Mouse (Mus musculus) layer of hippocampus, postnatal 10 days (tissue): ENCODE data around the gene Sh3pxd2a. TPM values are rescaled to one million over a fixed set of nuclear protein-coding genes. Genes with fewer than 3 reads are reported as not detected.

Source experiments
- DNase-seq, 2 experiments: peaks; one replicate each; pipeline ENCODE4 v3.0.0; 2021; ENCODE audit warnings: low spot score in 2 of 2
- total RNA-seq, 2 experiments: library from RNA; stranded (reverse); gene quantifications; 2 replicates each; pipeline ENCODE4 v1.2.3; 2021

Gene Sh3pxd2a
- total RNA-seq, 2 experiments from 2014 or later, result 28.0 to 29.1 TPM

- no peak for DNase-seq
Measured at GRCm38 (mm10) chr19:47457711-47458503, 6.3 kb downstream of the Sh3pxd2a start.

GRCm38 (mm10) chr19:47456021-47456420 lies 8.2 kb downstream of the Sh3pxd2a start:
- DNase-seq, result no peak

- no peak for DNase-seq
Measured at GRCm38 (mm10) chr19:47455001-47455755, 9.0 kb downstream of the Sh3pxd2a start.

- DNase-seq, result no peak
Measured at GRCm38 (mm10) chr19:47454167-47455000, 9.8 kb downstream of the Sh3pxd2a start.

GRCm38 (mm10) chr19:47453352-47453751 lies 10.8 kb downstream of the Sh3pxd2a start:
- DNase-seq, result no peak

- no peak for DNase-seq
Measured at GRCm38 (mm10) chr19:47452682-47453081, 11.5 kb downstream of the Sh3pxd2a start.

- no peak for DNase-seq
Measured at GRCm38 (mm10) chr19:47452211-47452610, 12.0 kb downstream of the Sh3pxd2a start.

- DNase-seq, result no peak
Measured at GRCm38 (mm10) chr19:47451476-47452113, 12.6 kb downstream of the Sh3pxd2a start.

GRCm38 (mm10) chr19:47450261-47451137 lies 13.7 kb downstream of the Sh3pxd2a start:
- no peak for DNase-seq

GRCm38 (mm10) chr19:47449513-47450227 lies 14.5 kb downstream of the Sh3pxd2a start:
- DNase-seq, result no peak

- no peak for DNase-seq
Measured at GRCm38 (mm10) chr19:47448618-47449151, 15.5 kb downstream of the Sh3pxd2a start.

GRCm38 (mm10) chr19:47446841-47447365 lies 17.3 kb downstream of the Sh3pxd2a start:
- DNase-seq, result peak; percentile 46 to 58

GRCm38 (mm10) chr19:47446130-47446529 lies 18.1 kb downstream of the Sh3pxd2a start:
- no peak for DNase-seq

- DNase-seq, result no peak
Measured at GRCm38 (mm10) chr19:47445726-47446125, 18.5 kb downstream of the Sh3pxd2a start.

GRCm38 (mm10) chr19:47444488-47444887 lies 19.7 kb downstream of the Sh3pxd2a start:
- no peak for DNase-seq

- DNase-seq, result no peak
Measured at GRCm38 (mm10) chr19:47442294-47442627, 21.9 kb downstream of the Sh3pxd2a start.

- DNase-seq, result no peak
Measured at GRCm38 (mm10) chr19:47441541-47442293, 22.5 kb downstream of the Sh3pxd2a start.

- DNase-seq, result no peak
Measured at GRCm38 (mm10) chr19:47440967-47441366, 23.2 kb downstream of the Sh3pxd2a start.
